Mouse (Mus musculus): Measurements from ENCODE around the gene Atraid. TPM values are rescaled to one million over a fixed set of nuclear protein-coding genes. Genes with fewer than 3 reads are reported as not detected.

The Atraid gene
- polyA plus RNA-seq, 1 experiment from 2014 or later: 198 TPM

Other genes with a start within 250 kb of the Atraid start
- 124 and 139 TPM in 2 replicates for gene Mapre3, start 233.7 kb upstream of the Atraid start, polyA plus RNA-seq (2014; fragmentation: Nextera tagmentation; extraction: Ambion mirVana)
- 49.6 and 50.1 TPM in 2 replicates for gene Tmem214, start 180.3 kb upstream of the Atraid start, polyA plus RNA-seq (2014; fragmentation: Nextera tagmentation; extraction: Ambion mirVana)
- gene Agbl5, start 159.6 kb upstream of the Atraid start, polyA plus RNA-seq (2014; fragmentation: Nextera tagmentation; extraction: Ambion mirVana): 25.5 and 28.6 TPM in 2 replicates
- gene Ost4, start 140.5 kb upstream of the Atraid start, polyA plus RNA-seq (2014; fragmentation: Nextera tagmentation; extraction: Ambion mirVana): 228 and 259 TPM in 2 replicates
- 14.1 and 17.1 TPM in 2 replicates for gene Emilin1, start 134.9 kb upstream of the Atraid start, polyA plus RNA-seq (2014; fragmentation: Nextera tagmentation; extraction: Ambion mirVana)
- gene Khk, start 126.9 kb upstream of the Atraid start, polyA plus RNA-seq (2014; fragmentation: Nextera tagmentation; extraction: Ambion mirVana): 9.0 and 11.2 TPM in 2 replicates
- 62.4 and 71.4 TPM in 2 replicates for gene Cgref1, start 102.7 kb upstream of the Atraid start, polyA plus RNA-seq (2014; fragmentation: Nextera tagmentation; extraction: Ambion mirVana)
- 71.3 and 78.6 TPM in 2 replicates for gene Preb, start 88.0 kb upstream of the Atraid start, polyA plus RNA-seq (2014; fragmentation: Nextera tagmentation; extraction: Ambion mirVana)
- gene Tcf23, start 79.7 kb upstream of the Atraid start, polyA plus RNA-seq (2014; fragmentation: Nextera tagmentation; extraction: Ambion mirVana): 0.04 TPM in 1 of 2 replicates, not detected in the other
- 20.5 and 24.5 TPM in 2 replicates for gene Slc5a6, start 612 bp downstream of the Atraid start, polyA plus RNA-seq (2014; fragmentation: Nextera tagmentation; extraction: Ambion mirVana)
- gene Cad, start 6.5 kb downstream of the Atraid start, polyA plus RNA-seq (2014; fragmentation: Nextera tagmentation; extraction: Ambion mirVana): 13.7 and 15.4 TPM in 2 replicates
- not detected in 2 replicates for gene Dnajc5g, start 58.0 kb downstream of the Atraid start, polyA plus RNA-seq (2014; fragmentation: Nextera tagmentation; extraction: Ambion mirVana)
- 34.8 and 35.7 TPM in 2 replicates for gene Slc30a3, start 59.9 kb downstream of the Atraid start, polyA plus RNA-seq (2014; fragmentation: Nextera tagmentation; extraction: Ambion mirVana)
- not detected in 2 replicates for gene Trim54, start 68.4 kb downstream of the Atraid start, polyA plus RNA-seq (2014; fragmentation: Nextera tagmentation; extraction: Ambion mirVana)
- gene Ucn, start 90.5 kb downstream of the Atraid start, polyA plus RNA-seq (2014; fragmentation: Nextera tagmentation; extraction: Ambion mirVana): not detected in 2 replicates
- gene Mpv17, start 105.9 kb downstream of the Atraid start, polyA plus RNA-seq (2014; fragmentation: Nextera tagmentation; extraction: Ambion mirVana): 49.5 and 50.3 TPM in 2 replicates
- 0.74 and 1.7 TPM in 2 replicates for gene Gm29609, start 131.6 kb downstream of the Atraid start, polyA plus RNA-seq (2014; fragmentation: Nextera tagmentation; extraction: Ambion mirVana)
- 49.7 and 53.0 TPM in 2 replicates for gene Gtf3c2, start 131.8 kb downstream of the Atraid start, polyA plus RNA-seq (2014; fragmentation: Nextera tagmentation; extraction: Ambion mirVana)
- 107 and 108 TPM in 2 replicates for gene Snx17, start 144.9 kb downstream of the Atraid start, polyA plus RNA-seq (2014; fragmentation: Nextera tagmentation; extraction: Ambion mirVana)
- 77.3 and 78.6 TPM in 2 replicates for gene Eif2b4, start 145.1 kb downstream of the Atraid start, polyA plus RNA-seq (2014; fragmentation: Nextera tagmentation; extraction: Ambion mirVana)
- gene Zfp513, start 154.0 kb downstream of the Atraid start, polyA plus RNA-seq (2014; fragmentation: Nextera tagmentation; extraction: Ambion mirVana): 7.0 and 9.4 TPM in 2 replicates
- gene Ppm1g, start 172.4 kb downstream of the Atraid start, polyA plus RNA-seq (2014; fragmentation: Nextera tagmentation; extraction: Ambion mirVana): 162 TPM in 2 replicates
- gene Nrbp1, start 192.6 kb downstream of the Atraid start, polyA plus RNA-seq (2014; fragmentation: Nextera tagmentation; extraction: Ambion mirVana): 149 and 161 TPM in 2 replicates
- 0.56 and 0.66 TPM in 2 replicates for gene Gm9970, start 192.9 kb downstream of the Atraid start, polyA plus RNA-seq (2014; fragmentation: Nextera tagmentation; extraction: Ambion mirVana)
- gene Krtcap3, start 203.4 kb downstream of the Atraid start, polyA plus RNA-seq (2014; fragmentation: Nextera tagmentation; extraction: Ambion mirVana): 2.9 and 4.2 TPM in 2 replicates
- gene Ift172, start 242.8 kb downstream of the Atraid start, polyA plus RNA-seq (2014; fragmentation: Nextera tagmentation; extraction: Ambion mirVana): 34.5 and 37.2 TPM in 2 replicates
- 98.1 and 115 TPM in 2 replicates for gene Fndc4, start 247.8 kb downstream of the Atraid start, polyA plus RNA-seq (2014; fragmentation: Nextera tagmentation; extraction: Ambion mirVana)
- 0.29 TPM in 1 of 2 replicates, not detected in the other for gene Gckr, start 249.1 kb downstream of the Atraid start, polyA plus RNA-seq (2014; fragmentation: Nextera tagmentation; extraction: Ambion mirVana)

All from hindbrain, embryonic 14.5 days (tissue).